Mouse (Mus musculus): Measurements from ENCODE around the gene Aarsd1.

Aarsd1 gene

DNA sequence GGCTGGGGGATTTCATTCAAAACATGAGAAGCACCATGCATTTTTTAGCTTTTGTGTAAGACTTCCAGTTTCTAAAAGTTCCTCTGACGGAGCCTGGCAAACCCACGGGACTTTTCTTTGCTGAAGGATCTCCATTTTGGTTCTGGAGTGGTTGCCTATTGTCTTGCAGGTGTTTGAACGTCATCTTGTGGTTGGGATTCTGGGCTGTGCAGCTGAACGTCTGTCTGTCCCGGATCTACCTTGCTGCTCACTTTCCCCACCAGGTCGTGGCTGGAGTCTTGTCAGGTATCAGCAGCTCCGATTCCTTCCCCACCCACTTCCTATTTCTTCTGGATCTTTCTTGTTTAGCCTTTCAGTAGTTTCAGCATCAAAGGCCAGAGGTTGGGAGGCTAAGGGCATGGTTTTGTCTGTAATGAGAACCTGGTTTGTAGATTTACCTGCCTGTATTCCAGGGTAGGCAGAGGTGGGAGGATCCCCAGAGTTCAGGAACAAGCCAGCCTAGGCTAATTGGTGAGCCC, 42.9 kb downstream of the Aarsd1 start:
- no peak for DNase-seq

DNA sequence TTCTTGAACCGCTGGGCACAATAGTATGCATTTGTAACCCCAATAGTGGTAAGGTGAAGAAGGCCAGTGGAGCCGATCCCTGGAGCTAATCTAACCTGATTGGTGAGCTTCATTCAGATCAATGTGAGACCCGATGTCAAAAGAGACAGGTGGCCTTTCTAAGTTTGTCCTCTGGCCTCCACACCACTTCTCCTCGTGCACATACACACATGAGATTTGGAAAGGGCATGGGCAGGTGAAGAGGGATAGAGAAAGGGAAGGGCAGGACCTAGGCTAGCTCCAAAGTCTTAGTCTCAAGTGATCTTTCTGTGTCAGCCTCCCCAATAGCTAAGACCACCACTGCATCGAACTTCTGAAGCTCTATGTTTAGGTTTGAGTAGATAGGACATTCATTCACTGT, 47.3 kb downstream of the Aarsd1 start:
- no peak for DNase-seq

DNA sequence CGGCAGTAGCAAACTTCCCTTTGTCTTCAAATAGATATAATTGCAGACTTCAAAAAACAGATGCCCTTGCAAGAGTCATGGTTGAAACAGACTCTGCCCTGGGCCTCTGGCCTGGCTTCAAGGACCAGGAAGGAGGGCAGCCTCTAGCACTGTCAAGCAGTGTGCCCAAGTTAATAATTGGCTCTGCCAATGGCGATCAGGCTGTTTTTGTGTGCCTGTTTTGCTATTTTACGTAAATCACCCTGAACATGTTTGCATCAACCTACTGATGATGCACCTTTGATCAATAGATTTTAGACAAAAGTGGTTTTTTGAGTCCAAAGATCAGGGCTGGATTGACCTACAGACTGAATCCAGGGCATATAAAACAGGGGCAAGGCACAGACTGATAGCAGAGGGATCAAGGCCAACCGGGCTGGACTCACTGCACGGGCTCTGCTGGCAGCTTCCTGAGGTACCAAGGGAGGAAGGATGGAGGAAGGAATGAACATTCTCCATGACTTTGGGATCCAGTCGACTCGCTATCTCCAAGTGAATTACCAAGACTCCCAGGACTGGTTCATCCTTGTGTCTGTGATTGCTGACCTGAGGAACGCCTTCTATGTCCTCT, 50.0 kb downstream of the Aarsd1 start, which contains the start of gene G6pc:
Gene G6pc (plus strand): TSS at position 236 of the 610 bp plus-strand sequence.
- no peak for DNase-seq

DNA sequence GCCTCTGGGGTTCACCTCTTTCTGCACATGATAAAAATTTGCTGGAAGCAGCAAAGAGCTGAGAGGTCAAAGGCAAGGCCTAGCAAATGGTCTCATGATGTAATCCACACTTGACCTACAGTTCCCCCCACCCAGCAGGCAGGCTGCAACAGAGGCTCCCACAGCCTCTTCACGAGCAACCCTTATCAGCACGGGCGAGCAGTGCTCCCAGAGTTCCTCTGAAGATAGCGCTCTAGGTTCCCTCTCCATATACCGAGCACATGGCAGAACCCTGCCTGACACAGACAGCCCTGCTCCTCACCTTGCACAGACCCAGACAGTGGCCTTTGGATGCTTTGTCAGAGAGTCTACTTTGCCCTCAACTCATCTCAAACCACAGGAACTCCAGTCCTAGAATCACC, 52.9 kb downstream of the Aarsd1 start:
- no peak for DNase-seq

DNA sequence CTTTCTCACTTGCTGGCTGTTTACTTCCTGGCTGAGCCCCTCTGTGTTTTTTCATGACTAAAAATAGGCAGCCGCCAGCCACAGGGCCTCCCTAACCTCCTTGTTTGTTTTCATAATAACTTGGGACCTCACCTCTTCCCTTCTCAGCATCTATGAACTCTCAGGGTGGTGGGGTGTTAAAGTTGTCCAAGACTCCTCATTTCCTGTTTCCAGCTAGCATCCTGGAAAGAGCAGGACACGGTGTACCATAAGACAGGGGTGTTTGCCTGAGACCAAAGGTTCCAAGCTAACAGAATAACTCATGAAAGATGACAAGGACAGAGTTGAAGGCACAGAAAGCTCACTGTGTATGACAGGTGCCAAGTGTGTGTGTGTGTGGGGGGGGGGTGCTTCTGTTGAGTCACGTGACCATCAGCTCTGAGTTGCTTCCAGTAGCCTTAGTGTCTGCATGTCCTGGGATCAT, 56.7 kb downstream of the Aarsd1 start:
- no peak for DNase-seq

DNA sequence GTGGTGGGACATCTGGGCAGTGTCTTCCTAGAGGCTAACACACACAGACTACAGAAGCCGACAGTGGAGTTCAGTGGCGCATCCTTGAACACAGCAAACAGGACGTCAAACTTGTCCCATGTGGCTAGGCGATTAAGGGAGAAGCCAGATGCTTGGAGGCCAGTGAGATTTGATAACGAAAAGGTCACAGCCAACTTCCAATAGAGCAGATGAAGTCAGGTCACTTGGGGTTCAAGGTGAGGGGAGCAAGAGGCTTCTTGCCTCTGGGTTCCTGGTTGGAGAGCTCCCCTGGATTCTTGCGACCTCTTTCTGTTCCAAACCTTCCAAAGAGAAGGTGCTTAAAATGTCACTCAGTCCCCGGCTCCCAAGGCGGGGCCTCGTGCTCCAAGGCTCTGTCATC, 57.6 kb downstream of the Aarsd1 start:
- no peak for DNase-seq

DNA sequence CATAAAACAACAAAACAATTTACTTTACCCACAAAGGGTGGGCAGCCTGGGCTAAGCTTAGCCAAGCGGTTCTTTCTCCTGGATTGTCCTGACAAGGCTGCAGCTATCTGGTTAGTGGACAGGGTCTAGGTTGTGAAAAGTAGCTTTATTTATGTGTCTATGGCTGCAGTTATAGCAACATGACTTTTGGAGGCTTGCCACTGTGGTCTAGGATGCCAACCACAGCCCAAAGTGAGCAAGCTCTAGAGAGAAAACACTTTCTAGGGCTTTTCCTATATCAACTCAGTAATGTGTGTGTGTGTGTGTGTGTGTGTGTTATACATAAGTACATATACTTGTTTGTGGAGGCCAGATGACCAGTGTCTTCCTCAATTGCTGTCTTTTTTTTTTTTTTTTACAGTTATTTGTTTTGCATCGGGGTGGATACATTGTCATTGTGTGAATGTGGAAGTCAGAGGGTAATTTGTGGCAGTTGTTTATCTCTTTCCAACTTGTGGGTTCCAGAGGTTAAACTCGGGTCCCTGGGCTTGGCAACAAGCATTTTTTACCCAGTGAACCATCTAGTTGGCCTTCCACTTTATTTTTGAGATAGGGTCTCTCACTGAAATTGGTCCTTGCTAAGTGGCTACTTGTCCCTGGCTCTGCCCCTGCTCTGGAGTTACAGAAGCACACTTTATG, 59.8 kb downstream of the Aarsd1 start:
- no peak for DNase-seq

Data from cerebellum, postnatal 36 days (tissue).